Mouse (Mus musculus) layer of hippocampus, adult 6 months (tissue): Measurements from ENCODE around the gene Pik3r2. TPM values are rescaled to one million over a fixed set of nuclear protein-coding genes. Genes with fewer than 3 reads are reported as not detected.
A peak's percentile ranks its signal among the peaks of the same experiment; 100 is the strongest.

Experiments used
- long read RNA-seq, 2 experiments: library from polyadenylated mRNA; unstranded; transcript quantifications; one replicate each; pipeline ENCODE4 v2.0.0; 2019 to 2020
- microRNA-seq: library from miRNA; unstranded; fragments of <30 nt; microRNA quantifications from one replicate; pipeline ENCODE4 v1.2.0, GENCODE M21; 2020
- polyA plus RNA-seq: library from polyadenylated mRNA; unstranded; fragments of <200 nt; fragmentation: Nextera tagmentation; gene quantifications from 2 replicates; pipeline ENCODE4 v1.2.3, GENCODE M21; 2021

Gene Pik3r2
- 97.6 and 107 TPM in 2 replicates for polyA plus RNA-seq
- long read RNA-seq, experiment 1, transcript Pik3r2-201 (16 exons, 3,165 nt) = major isoform, 175 of 250 reads
- long read RNA-seq, experiment 1, partial matches to known transcripts = 48 of 250 reads
- long read RNA-seq, experiment 1, other reads (novel, unspliced or antisense) = 26 of 250 reads
- long read RNA-seq, experiment 2, transcript Pik3r2-201 (16 exons, 3,165 nt) = major isoform, 831 of 961 reads
- long read RNA-seq, experiment 2, partial matches to known transcripts = 59 of 961 reads
- long read RNA-seq, experiment 2, other reads (novel, unspliced or antisense) = 71 of 961 reads

DNA sequence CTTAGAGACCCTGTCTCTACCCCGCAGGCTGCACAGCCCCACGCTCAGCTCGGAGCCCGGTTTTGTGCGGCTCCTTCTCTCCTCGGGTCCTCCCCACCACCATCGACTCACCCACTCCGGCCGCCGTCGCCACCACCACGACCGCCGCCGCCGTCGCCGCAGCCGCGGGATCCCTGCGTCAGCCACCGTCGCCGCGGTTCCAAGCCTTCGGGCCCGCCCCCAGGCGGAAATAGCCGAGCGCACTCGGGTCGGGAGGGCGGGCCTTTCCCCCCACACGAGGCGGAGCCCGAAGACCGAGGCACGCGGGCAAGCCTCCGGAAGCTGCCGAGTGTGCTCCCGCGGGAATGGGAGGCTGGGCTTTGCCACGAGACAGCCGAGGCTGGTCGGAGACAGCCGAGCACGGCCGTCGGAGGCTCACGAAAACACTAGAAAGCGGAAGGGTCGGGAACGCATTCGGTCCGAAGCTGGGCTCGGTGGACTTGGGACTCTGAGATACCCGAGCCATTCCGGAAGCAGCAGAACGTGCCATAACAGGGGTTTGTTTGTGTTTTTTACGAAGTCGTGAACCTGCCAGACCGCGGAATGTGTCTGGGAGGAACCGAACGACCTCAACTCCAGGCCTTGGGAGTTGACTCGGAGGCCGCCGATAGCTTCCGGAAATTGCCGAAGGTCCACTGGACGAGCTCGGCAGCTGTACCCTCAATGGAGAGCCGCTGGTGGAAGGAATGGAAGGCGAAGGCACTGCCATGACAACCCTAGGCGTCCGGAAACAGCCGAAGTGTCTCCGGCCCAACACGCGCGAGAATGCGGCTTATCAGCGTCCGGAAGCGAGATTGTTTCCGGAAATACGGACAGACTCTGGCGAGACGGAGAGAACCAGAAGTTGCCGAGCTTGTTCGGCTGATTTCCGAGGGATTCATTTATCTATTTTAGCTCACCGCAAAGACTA lies at the start of gene Pik3r2:
TSS of gene Pik3r2 (minus strand) at position 218 of the 949 bp plus-strand sequence.

DNA sequence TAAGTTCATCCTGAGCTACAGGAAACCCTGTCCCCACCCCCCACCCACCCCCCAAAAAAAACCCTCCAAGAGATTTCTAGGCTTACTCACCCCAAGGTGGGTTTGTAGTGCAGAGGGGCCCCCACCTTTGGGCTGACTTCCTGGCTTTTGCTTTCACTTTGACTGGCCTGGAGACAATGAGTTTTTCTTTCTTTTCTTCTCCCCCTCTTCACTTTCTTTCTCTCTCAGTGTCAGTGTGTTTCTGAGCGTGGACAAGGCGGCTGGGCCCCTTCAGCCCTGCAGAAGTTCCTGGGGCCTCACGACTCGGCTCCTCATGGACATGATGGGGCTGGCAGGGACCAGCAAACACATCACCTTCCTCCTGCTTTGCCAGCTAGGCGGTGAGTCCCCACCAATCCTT lies 31.7 kb upstream of the Pik3r2 start, which contains the start of gene Il12rb1:
TSS of gene Il12rb1 (plus strand) at position 211 of the 400 bp plus-strand sequence.

DNA sequence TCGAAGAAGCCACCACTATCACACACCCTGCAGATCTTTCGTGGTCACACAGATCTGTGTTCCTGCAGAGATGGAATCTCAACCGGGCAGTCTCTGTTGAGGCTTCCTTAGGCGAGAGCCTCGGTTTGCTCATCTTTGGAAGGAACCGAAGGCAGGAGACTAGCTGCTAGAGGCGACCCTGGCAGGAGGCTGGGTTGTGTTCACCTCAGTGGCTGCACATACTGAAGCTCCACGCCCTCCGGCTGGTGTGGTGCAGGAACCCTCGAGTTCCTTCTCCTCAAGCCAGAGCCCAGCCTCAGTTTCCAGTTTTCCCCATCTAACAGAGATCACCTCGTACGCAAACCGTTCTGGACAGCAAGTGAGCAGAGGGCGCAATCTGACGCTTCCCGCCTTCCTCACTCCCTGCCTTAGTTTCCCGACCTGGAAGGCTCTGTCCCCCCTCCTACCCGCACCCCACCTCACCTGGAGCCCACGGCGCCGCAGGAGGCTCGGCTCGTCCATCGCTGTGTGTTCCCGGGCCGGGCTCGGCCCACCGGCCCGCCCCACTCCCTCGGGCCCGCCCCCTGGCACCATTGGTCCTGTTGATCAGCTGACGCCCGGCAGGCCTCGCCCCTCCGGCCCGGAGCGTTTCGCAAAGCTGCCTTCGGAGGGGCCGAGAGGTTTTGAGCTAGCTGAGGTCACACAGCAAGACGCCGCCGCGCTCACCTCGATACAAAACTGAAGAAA lies 28.1 kb upstream of the Pik3r2 start, which contains the start of gene Mast3:
TSS of gene Mast3 (minus strand) at position 574 of the 726 bp plus-strand sequence.

DNA sequence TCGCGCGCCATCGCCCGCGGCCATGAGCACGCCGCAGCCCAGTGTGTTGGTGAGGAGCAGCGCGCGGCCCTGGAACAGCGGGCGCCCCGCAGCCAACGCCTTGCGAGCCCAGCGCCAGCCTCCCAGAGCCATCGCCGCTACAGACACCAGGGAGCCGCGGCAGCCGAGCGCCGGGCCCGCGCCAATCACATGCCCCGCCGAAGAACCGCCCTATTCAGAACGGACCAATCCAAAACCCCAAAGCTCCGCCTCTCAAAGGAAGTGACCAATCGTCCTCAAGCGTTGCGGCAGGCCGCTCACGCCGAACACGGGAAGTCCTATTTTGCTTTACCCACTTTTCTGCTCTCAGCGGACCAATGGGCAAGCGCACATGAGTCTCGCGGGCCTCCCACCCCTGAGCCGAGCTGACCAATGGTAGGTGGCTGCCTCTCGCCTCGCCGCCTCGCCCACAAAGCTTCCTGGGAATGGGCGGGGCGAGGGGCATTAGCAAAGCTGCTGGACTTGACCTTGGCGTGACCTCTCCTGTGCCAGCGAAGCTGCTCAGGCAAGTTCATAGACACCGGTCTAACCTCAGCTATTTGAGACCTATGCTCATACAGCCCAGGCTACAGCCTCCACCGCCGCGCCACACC lies 15.6 kb downstream of the Pik3r2 start, which contains the start of gene Mpv17l2:
TSS of gene Mpv17l2 (minus strand) at position 172 of the 632 bp plus-strand sequence.

DNA sequence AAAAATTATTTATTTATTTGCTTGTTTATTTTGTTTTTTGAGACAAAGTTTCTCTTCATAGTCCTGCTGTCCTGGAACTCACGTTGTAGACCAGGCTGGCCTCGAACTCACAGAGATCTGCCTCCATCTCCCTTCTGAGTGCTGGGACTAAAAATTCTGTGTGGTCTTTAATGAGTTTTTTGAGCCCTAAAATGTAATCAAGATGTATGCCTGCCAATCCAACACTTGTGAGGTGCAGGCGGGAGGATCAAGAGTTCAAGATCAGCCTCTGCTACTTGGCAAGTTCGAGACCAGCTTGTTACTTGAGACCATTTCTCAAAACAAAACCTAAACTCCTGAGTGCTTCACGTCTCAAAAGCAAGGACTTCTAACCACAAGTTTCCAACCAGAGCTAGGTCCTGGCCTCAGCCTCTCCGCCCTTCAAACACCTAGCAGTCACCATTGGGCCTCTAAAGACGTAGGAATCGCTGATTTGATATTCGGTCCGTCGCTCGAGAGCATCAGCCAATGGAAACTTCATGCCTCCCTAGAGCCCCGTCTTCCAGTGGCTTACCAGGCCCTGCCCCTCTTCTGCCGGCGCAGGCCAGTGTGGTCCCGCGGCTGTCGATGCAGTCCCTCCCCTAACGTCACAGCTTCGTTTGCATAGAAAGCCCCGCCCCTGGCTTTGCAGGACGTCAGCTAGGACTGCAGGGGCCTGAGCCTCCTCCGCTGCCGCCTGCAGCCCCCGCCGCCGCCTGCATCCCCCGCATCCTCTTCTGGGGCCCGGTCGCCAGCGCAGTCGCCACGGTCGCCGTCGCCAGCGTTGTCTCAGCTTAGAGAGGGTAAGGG lies 22.3 kb downstream of the Pik3r2 start, which contains the start of gene Rab3a:
TSS of gene Rab3a (plus strand) at position 637 of the 828 bp plus-strand sequence.

DNA sequence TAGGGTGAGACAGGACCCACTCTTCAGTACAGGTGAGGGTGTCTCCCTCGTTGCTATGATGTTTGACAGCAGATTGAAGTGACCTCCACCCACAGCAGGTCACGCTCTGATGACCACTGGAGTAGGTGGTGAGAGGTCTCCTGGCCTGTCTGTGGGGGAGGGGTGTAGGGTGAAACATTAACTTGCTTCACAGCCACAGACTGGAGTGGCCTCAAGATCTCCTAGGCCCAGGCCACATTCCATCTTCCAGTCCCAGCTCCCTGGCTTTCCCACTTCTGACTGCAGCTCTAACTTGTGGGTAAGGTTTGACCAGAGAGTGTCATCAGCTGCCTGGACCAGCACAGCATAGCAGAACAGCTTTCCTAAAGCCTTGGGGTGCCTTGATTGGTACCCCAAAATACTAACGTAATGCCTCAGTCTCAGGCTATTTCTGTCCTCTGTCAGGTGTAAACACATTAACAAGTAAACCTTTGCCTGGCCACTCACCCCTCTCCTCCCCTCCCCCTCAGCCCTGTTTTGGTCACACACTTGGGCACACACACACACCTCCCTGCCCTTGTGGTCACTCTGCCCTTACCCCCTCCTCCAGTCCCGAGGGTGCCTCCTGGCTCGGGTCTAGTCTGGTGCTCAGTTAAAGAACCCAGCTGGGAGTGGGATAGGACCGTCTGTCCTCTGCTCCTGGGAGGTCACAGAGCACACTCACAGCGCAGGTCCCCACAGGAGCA lies 52.9 kb downstream of the Pik3r2 start, which contains the start of gene Pde4c:
TSS of gene Pde4c (plus strand) at position 235 of the 725 bp plus-strand sequence.

DNA sequence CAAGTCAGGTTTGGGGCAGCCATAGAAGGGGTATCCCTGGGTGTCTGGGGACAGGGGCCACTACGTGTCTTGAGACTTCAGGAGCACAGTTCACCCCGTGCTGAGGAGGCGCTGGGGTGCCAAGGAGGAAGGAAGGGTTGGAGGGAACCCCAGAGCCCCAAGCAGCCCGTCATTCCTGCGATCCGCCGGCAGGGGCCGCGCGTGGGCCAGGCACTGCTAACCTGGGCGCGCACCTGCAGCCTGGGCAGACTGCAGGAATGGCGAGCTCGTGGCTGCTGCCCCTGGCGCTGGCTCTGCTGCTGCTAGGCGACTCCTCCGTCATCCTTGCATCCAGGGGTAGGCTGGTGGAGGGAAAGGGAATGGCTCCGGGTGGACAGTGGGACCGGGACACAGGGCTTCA lies 58.2 kb downstream of the Pik3r2 start, which contains the start of gene Gm3336:
TSS of gene Gm3336 (plus strand) at position 247 of the 400 bp plus-strand sequence.

Small RNA genes within 50 kb of the gene (microRNA-seq; reads per million reads assigned to microRNA genes)
- gene Mir7240 = 28.6 reads per million, percentile 46 among the genes with 10 or more reads in this experiment

Other genes with a start within 250 kb of the Pik3r2 start
- gene Fkbp8, start 249.0 kb downstream of the Pik3r2 start, polyA plus RNA-seq = 325 and 337 TPM in 2 replicates
- 62.6 and 69.8 TPM in 2 replicates for gene Kxd1, start 248.8 kb downstream of the Pik3r2 start, polyA plus RNA-seq
- 5.2 and 5.7 TPM in 2 replicates for gene Ell, start 237.3 kb downstream of the Pik3r2 start, polyA plus RNA-seq
- gene Isyna1, start 182.3 kb downstream of the Pik3r2 start, polyA plus RNA-seq = 35.8 and 42.8 TPM in 2 replicates
- 134 and 161 TPM in 2 replicates for gene Ssbp4, start 167.8 kb downstream of the Pik3r2 start, polyA plus RNA-seq
- gene Lrrc25, start 160.6 kb downstream of the Pik3r2 start, polyA plus RNA-seq = 0.85 and 1.1 TPM in 2 replicates
- 0.84 TPM in 1 of 2 replicates, not detected in the other for gene Gdf15, start 144.3 kb downstream of the Pik3r2 start, polyA plus RNA-seq
- 16.0 and 19.4 TPM in 2 replicates for gene Pgpep1, start 116.3 kb downstream of the Pik3r2 start, polyA plus RNA-seq
- gene Lsm4, start 103.5 kb downstream of the Pik3r2 start, polyA plus RNA-seq = 247 and 266 TPM in 2 replicates
- 6.2 and 8.7 TPM in 2 replicates for gene Jund, start 77.8 kb downstream of the Pik3r2 start, polyA plus RNA-seq
- gene Iqcn, start 73.3 kb downstream of the Pik3r2 start, polyA plus RNA-seq = 0.05 TPM in 1 of 2 replicates, not detected in the other
- gene Gm3336, start 58.2 kb downstream of the Pik3r2 start, polyA plus RNA-seq = not detected in 2 replicates
- 0.05 and 0.30 TPM in 2 replicates for gene Pde4c, start 53.0 kb downstream of the Pik3r2 start, polyA plus RNA-seq
- gene Rab3a, start 22.0 kb downstream of the Pik3r2 start, polyA plus RNA-seq = 868 and 977 TPM in 2 replicates
- 115 and 124 TPM in 2 replicates for gene Mpv17l2, start 15.8 kb downstream of the Pik3r2 start, polyA plus RNA-seq
- 109 and 146 TPM in 2 replicates for gene Mast3, start 28.3 kb upstream of the Pik3r2 start, polyA plus RNA-seq
- gene Il12rb1, start 31.7 kb upstream of the Pik3r2 start, polyA plus RNA-seq = 0.10 and 0.21 TPM in 2 replicates
- gene Arrdc2, start 63.0 kb upstream of the Pik3r2 start, polyA plus RNA-seq = 8.8 and 12.2 TPM in 2 replicates
- gene Kcnn1, start 86.5 kb upstream of the Pik3r2 start, polyA plus RNA-seq = 8.6 and 9.3 TPM in 2 replicates
- gene Ccdc124, start 97.2 kb upstream of the Pik3r2 start, polyA plus RNA-seq = 128 and 139 TPM in 2 replicates
- gene Slc5a5, start 116.0 kb upstream of the Pik3r2 start, polyA plus RNA-seq = 18.6 and 19.7 TPM in 2 replicates
- gene Rpl18a, start 120.7 kb upstream of the Pik3r2 start, polyA plus RNA-seq = 2,904 and 3,318 TPM in 2 replicates
- 29.0 and 30.2 TPM in 2 replicates for gene Map1s, start 129.2 kb upstream of the Pik3r2 start, polyA plus RNA-seq